Mouse (Mus musculus): Measurements from ENCODE around the gene Fam107a.

- TF ChIP-seq POLR2A (IDR thresholded peaks at IDR 0.05; ENCODE audit: insufficient read depth, low read depth, low read length) (no peak), CTCF (IDR thresholded peaks at IDR 0.05; ENCODE audit: insufficient read depth, low read depth, low read length) (peak; percentile 59; the same call in 1 of the 2 replicates)
Observed at GRCm38 (mm10) chr14:8355999-8356501, 38.2 kb upstream of the Fam107a start.
